16 mouse cellular contexts compared by ENCODE assay signal in genomic region chr2:92784916-92785315, GRCm38 (mm10).
"Had no signal": no experiment of that assay in that cellular context is flagged by ENCODE, and none has a peak within 500 bp of the region (broad histone marks: within the 10 kb centered on the region; RNA-seq: fewer than 3 reads in every experiment).

No protein-coding gene starts in this region.

- H3K4me3 ChIP-seq: neural tube, embryonic 13.5 days; neural tube, embryonic 15.5 days; stomach, embryonic 15.5 days had no signal

- H3K4me1 ChIP-seq: neural tube, embryonic 13.5 days; neural tube, embryonic 15.5 days; stomach, embryonic 15.5 days had no signal

- DNase-seq: retina, postnatal 1 day; right cerebral cortex, adult 18-20 months; right cerebral cortex, postnatal 14 days; right cerebral cortex, postnatal 25 days; right cerebral cortex, postnatal 4 days; spleen, adult 18-20 months; thymus, adult 18-20 months; thymus, adult 2 months; thymus, postnatal 14 days; thymus, postnatal 25 days; thymus, postnatal 36 days; thymus, postnatal 4 days had no signal

- H3K9ac ChIP-seq: neural tube, embryonic 13.5 days; neural tube, embryonic 15.5 days; stomach, embryonic 15.5 days had no signal

- H3K27me3 ChIP-seq: neural tube, embryonic 13.5 days; neural tube, embryonic 15.5 days; stomach, embryonic 15.5 days had no signal

- H3K36me3 ChIP-seq: neural tube, embryonic 13.5 days; neural tube, embryonic 15.5 days; stomach, embryonic 15.5 days had no signal

- H3K4me2 ChIP-seq: neural tube, embryonic 13.5 days; neural tube, embryonic 15.5 days; stomach, embryonic 15.5 days had no signal

- H3K27ac ChIP-seq: neural tube, embryonic 13.5 days; neural tube, embryonic 15.5 days; stomach, embryonic 15.5 days; stomach, postnatal 0 days had no signal

- H3K9me3 ChIP-seq: neural tube, embryonic 13.5 days; neural tube, embryonic 15.5 days; stomach, embryonic 15.5 days had no signal
